Mouse (Mus musculus) MEL (cell line): ENCODE measurements around the gene Ccs. TPM values are rescaled to one million over a fixed set of nuclear protein-coding genes. Genes with fewer than 3 reads are reported as not detected.

Experiments used
- DNase-seq: peaks from one replicate; pipeline ENCODE4 v3.0.0; 2011; ENCODE audit warnings: low read depth, low spot score
- H3K27ac ChIP-seq: 2 replicates; pipeline ENCODE4 v1.5.1; 2012; ENCODE audit warnings: low read depth, mild to moderate bottlenecking, control low read depth, low read length, moderate library complexity; ENCODE audit not compliant: control insufficient read depth
- H3K27me3 ChIP-seq, 2 experiments: fragments of 150-350 bp in 1 of 2; sonication (generic) in 1 of 2; 2 replicates each; pipeline ENCODE4 v1.6.1; 2012; ENCODE audit warnings: low read length in 2 of 2, mild to moderate bottlenecking in 2 of 2, improper control_type of control experiment in 1 of 2, moderate library complexity in 1 of 2; ENCODE audit not compliant: insufficient read depth in 2 of 2, control insufficient read depth in 1 of 2
- H3K36me3 ChIP-seq, 2 experiments: 2 replicates each; pipeline ENCODE4 v1.6.1; 2012 to 2014; ENCODE audit warnings: low read length in 2 of 2, improper control_type of control experiment in 1 of 2, inconsistent platforms in 1 of 2, mild to moderate bottlenecking in 1 of 2; ENCODE audit not compliant: insufficient read depth in 2 of 2, control insufficient read depth in 1 of 2
- H3K4me1 ChIP-seq, 2 experiments: fragments of 150-350 bp in 1 of 2; sonication (generic) in 1 of 2; 2 replicates each; pipeline ENCODE4 v1.6.1; 2012; ENCODE audit warnings: low read length in 2 of 2, improper control_type of control experiment in 1 of 2, mild to moderate bottlenecking in 1 of 2; ENCODE audit not compliant: insufficient read depth in 2 of 2, control insufficient read depth in 1 of 2
- H3K4me3 ChIP-seq, 2 experiments: fragments of 150-350 bp in 1 of 2; sonication (generic) in 1 of 2; 2 replicates each; pipeline ENCODE4 v1.5.1; 2012; ENCODE audit warnings: low read depth in 2 of 2, low read length in 2 of 2, mild to moderate bottlenecking in 2 of 2, moderate library complexity in 2 of 2, control low read depth in 1 of 2, improper control_type of control experiment in 1 of 2; ENCODE audit not compliant: control insufficient read depth in 1 of 2, insufficient read depth in 1 of 2
- H3K79me2 ChIP-seq: 2 replicates; pipeline ENCODE4 v1.6.1; 2012; ENCODE audit warnings: mild to moderate bottlenecking, low read length, moderate library complexity; ENCODE audit not compliant: control insufficient read depth, poor library complexity, insufficient read depth
- H3K9ac ChIP-seq: 2 replicates; pipeline ENCODE4 v1.6.1; 2012; ENCODE audit warnings: low read depth, mild to moderate bottlenecking, control low read depth, low read length, moderate library complexity; ENCODE audit not compliant: control insufficient read depth, poor library complexity, severe bottlenecking
- H3K9me3 ChIP-seq: fragments of 150-350 bp; sonication (generic); replicated peaks from 2 replicates; pipeline ENCODE4 v1.6.1; 2012; ENCODE audit warnings: mild to moderate bottlenecking, low read length, improper control_type of control experiment, moderate library complexity; ENCODE audit not compliant: insufficient read depth
- BHLHE40 ChIP-seq: IDR thresholded peaks from 2 replicates; pipeline ENCODE4 v1.6.1; 2012; ENCODE audit warnings: low read depth, mild to moderate bottlenecking, inconsistent platforms, low read length, improper control_type of control experiment, borderline replicate concordance
- CHD1 ChIP-seq: IDR thresholded peaks from 2 replicates; pipeline ENCODE4 v1.6.1; 2012; ENCODE audit warnings: low read depth, mild to moderate bottlenecking, inconsistent platforms, low read length, improper control_type of control experiment
- ELF1 ChIP-seq: IDR thresholded peaks from 2 replicates; pipeline ENCODE4 v1.6.1; 2014; ENCODE audit warnings: low read depth, mild to moderate bottlenecking, inconsistent platforms, low read length, improper control_type of control experiment, moderate library complexity
- EP300 ChIP-seq, 2 experiments: IDR thresholded peaks; 2 replicates each; pipeline ENCODE4 v1.6.1; 2011; ENCODE audit warnings: improper control_type of control experiment in 2 of 2, low read length in 2 of 2, low read depth in 1 of 2, mild to moderate bottlenecking in 1 of 2
- ETS1 ChIP-seq: IDR thresholded peaks from 2 replicates; pipeline ENCODE4 v1.6.1; 2012; ENCODE audit warnings: low read depth, mild to moderate bottlenecking, inconsistent platforms, low read length, improper control_type of control experiment, moderate library complexity
- GATA1 ChIP-seq: IDR thresholded peaks from 2 replicates; pipeline ENCODE4 v1.6.1; 2011; ENCODE audit warnings: low read depth, low read length, improper control_type of control experiment
- JUND ChIP-seq: IDR thresholded peaks from 2 replicates; pipeline ENCODE4 v1.6.1; 2011; ENCODE audit warnings: low read depth, mild to moderate bottlenecking, improper control_type of control experiment, low read length
- KAT2A ChIP-seq: conservative IDR thresholded peaks from 2 replicates; pipeline ENCODE4 v1.6.1; 2012; ENCODE audit warnings: low read depth, low read length, improper control_type of control experiment, inconsistent platforms
- MAZ ChIP-seq: IDR thresholded peaks from 2 replicates; pipeline ENCODE4 v1.6.1; 2012; ENCODE audit warnings: low read depth, mild to moderate bottlenecking, inconsistent platforms, low read length, improper control_type of control experiment
- MXI1 ChIP-seq: IDR thresholded peaks from 2 replicates; pipeline ENCODE4 v1.6.1; 2011; ENCODE audit warnings: mild to moderate bottlenecking, low read depth, low read length, improper control_type of control experiment
- MYB ChIP-seq: IDR thresholded peaks from 2 replicates; pipeline ENCODE4 v1.6.1; 2011; ENCODE audit warnings: mild to moderate bottlenecking, low read depth, low read length, improper control_type of control experiment
- MYC ChIP-seq: IDR thresholded peaks from 2 replicates; pipeline ENCODE4 v1.6.1; 2011; ENCODE audit warnings: low read depth, mild to moderate bottlenecking, low read length, improper control_type of control experiment, moderate library complexity
- NELFE ChIP-seq: IDR thresholded peaks from 2 replicates; pipeline ENCODE4 v1.6.1; 2011; ENCODE audit warnings: low read depth, low read length, improper control_type of control experiment
- NRF1 ChIP-seq: IDR thresholded peaks from 2 replicates; pipeline ENCODE4 v1.6.1; 2014; ENCODE audit warnings: low read depth, mild to moderate bottlenecking, inconsistent platforms, low read length, improper control_type of control experiment, moderate library complexity; ENCODE audit not compliant: poor library complexity, insufficient read depth, severe bottlenecking
- POLR2AphosphoS5 ChIP-seq: IDR thresholded peaks from 2 replicates; pipeline ENCODE4 v1.6.1; 2012; ENCODE audit warnings: low read depth, borderline replicate concordance, mild to moderate bottlenecking, inconsistent platforms, low read length, moderate library complexity, mixed read lengths
- SIN3A ChIP-seq: IDR thresholded peaks from 2 replicates; pipeline ENCODE4 v1.6.1; 2012; ENCODE audit warnings: low read length, improper control_type of control experiment, inconsistent platforms
- TAL1 ChIP-seq: IDR thresholded peaks from 2 replicates; pipeline ENCODE4 v1.6.1; 2012; ENCODE audit warnings: mild to moderate bottlenecking, inconsistent platforms, low read length, moderate library complexity, mixed read lengths
- TBP ChIP-seq: IDR thresholded peaks from 2 replicates; pipeline ENCODE4 v1.8.0; 2011; ENCODE audit warnings: low read depth, low read length, improper control_type of control experiment
- TCF12 ChIP-seq: IDR thresholded peaks from 2 replicates; pipeline ENCODE4 v1.6.1; 2014; ENCODE audit warnings: low read depth, mild to moderate bottlenecking, inconsistent platforms, low read length, improper control_type of control experiment, moderate library complexity
- UBTF ChIP-seq: IDR thresholded peaks from 2 replicates; pipeline ENCODE4 v1.6.1; 2012; ENCODE audit warnings: low read depth, mild to moderate bottlenecking, inconsistent platforms, low read length, improper control_type of control experiment, moderate library complexity, borderline replicate concordance; ENCODE audit not compliant: insufficient read depth
- USF1 ChIP-seq: IDR thresholded peaks from 2 replicates; pipeline ENCODE4 v1.6.1; 2014; ENCODE audit warnings: low read depth, mild to moderate bottlenecking, inconsistent platforms, low read length, improper control_type of control experiment, moderate library complexity
- USF2 ChIP-seq, 2 experiments: IDR thresholded peaks; 2 replicates each; pipeline ENCODE4 v1.6.1; 2011 to 2012; ENCODE audit warnings: improper control_type of control experiment in 2 of 2, low read length in 2 of 2, borderline replicate concordance in 1 of 2, inconsistent platforms in 1 of 2, low read depth in 1 of 2, mild to moderate bottlenecking in 1 of 2; ENCODE audit not compliant: insufficient read depth in 1 of 2
- ZKSCAN1 ChIP-seq: IDR thresholded peaks from 2 replicates; pipeline ENCODE4 v1.6.1; 2012; ENCODE audit warnings: low read depth, mild to moderate bottlenecking, inconsistent platforms, low read length, improper control_type of control experiment, moderate library complexity
- ZMIZ1 ChIP-seq: IDR thresholded peaks from 2 replicates; pipeline ENCODE4 v1.6.1; 2012; ENCODE audit warnings: low read depth, mild to moderate bottlenecking, inconsistent platforms, low read length, improper control_type of control experiment, moderate library complexity
- ZNF384 ChIP-seq: IDR thresholded peaks from 2 replicates; pipeline ENCODE4 v1.6.1; 2012; ENCODE audit warnings: low read depth, mild to moderate bottlenecking, inconsistent platforms, low read length, improper control_type of control experiment
- polyA plus RNA-seq, 2 experiments: library from polyadenylated mRNA; stranded (reverse) in 1 of 2; unstranded in 1 of 2; fragments of >175 nt in 1 of 2; fragments of >200 nt in 1 of 2; gene quantifications; 2 replicates each; pipeline versions ENCODE4 v1.2.1 to v1.2.4; 2012; ENCODE audit warnings: low replicate concordance in 2 of 2, low read depth in 1 of 2; ENCODE audit not compliant: insufficient read length in 2 of 2, insufficient read depth in 1 of 2, missing spikeins in 1 of 2
- total RNA-seq: library from RNA; depleted of rRNA; stranded (reverse); fragments of 300-350 nt; gene quantifications from 2 replicates; pipeline ENCODE4 v1.2.3, GENCODE M21; 2012

The Ccs gene
- total and polyA plus RNA-seq, 3 experiments: 48.3 to 56.6 TPM; not detected in 1

DNA sequence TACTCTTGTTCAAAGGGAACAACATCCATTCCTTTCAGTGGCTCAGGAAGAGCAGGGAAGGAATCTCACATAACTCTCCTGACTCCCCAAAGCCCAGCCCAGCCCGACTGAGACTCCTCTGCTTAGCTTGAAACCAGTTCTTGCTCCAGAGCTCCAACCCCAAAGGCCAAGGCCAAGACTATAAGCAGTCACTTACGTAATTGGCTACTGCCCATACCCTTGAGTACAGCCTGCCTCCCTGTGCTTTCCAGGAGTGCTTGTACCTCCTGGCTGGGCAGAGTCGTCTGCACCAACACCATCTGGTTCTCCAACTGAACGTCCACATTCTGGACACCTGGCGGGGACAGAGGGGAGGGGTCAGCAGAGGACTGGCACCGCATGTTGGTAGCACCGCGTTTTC is 5.2 kb downstream of the Ccs start:
- TF ChIP-seq CHD1: no peak
- no peak for TF ChIP-seq GATA1
- TF ChIP-seq USF2 (IDR thresholded peaks at IDR 0.05; ENCODE audit: borderline replicate concordance in 1 of 2, insufficient read depth in 1 of 2, low read depth in 1 of 2, low read length in 2 of 2): no peak
- no peak for TF ChIP-seq NELFE
- TF ChIP-seq MXI1: no peak
- no peak for TF ChIP-seq UBTF
- no peak for TF ChIP-seq POLR2AphosphoS5
- TF ChIP-seq EP300 (IDR thresholded peaks at IDR 0.05; ENCODE audit: low read depth in 1 of 2, low read length in 2 of 2): no peak
- no peak for TF ChIP-seq MYC
- TF ChIP-seq ZKSCAN1: no peak
- TF ChIP-seq JUND: no peak
- TF ChIP-seq KAT2A: no peak
- no peak for TF ChIP-seq SIN3A
- TF ChIP-seq MAZ: no peak
- no peak for TF ChIP-seq TAL1
- TF ChIP-seq TBP: no peak
- no peak for TF ChIP-seq ZNF384
- TF ChIP-seq NRF1: no peak
- no peak for TF ChIP-seq MYB
- TF ChIP-seq BHLHE40: no peak
- no peak for DNase-seq
- Histone ChIP-seq H3K79me2 (peaks cover 7% of the 10 kb centered on the region), H3K4me3 (no peak overlapping the region), H3K9ac (no peak overlapping the region), H3K4me1 (no peaks in the 10 kb centered on the region), H3K27ac (no peak overlapping the region), H3K36me3 (no peaks in the 10 kb centered on the region; a peak in 1 of 4 replicates), H3K27me3 (no peaks in the 10 kb centered on the region), H3K9me3 (no peaks in the 10 kb centered on the region)

DNA sequence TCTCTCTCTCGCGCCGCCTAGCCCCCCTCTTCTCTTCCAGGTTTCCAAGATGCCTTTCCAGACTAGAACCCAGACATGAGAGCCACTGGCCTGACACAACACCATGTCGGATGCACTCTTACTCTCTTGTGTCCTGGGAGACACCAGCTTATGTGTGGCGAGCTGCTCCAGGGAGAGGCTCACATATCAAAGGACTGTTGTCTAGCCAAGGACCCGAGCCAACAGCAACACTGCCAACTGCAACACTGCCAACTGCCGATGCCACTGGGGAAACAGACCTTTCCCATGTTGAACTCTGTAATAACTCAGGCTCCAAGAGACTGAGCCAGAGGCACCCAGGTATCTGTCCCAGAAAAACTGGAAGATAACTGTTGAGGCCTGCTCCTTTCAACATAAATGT is 10.0 kb downstream of the Ccs start:
- no peak for DNase-seq
- Histone ChIP-seq H3K27me3 (no peaks in the 10 kb centered on the region), H3K27ac (no peak overlapping the region), H3K4me1 (no peaks in the 10 kb centered on the region), H3K36me3 (peaks cover 0 to 2% of the 10 kb centered on the region in 2 experiments; a peak in 1 of 4 replicates), H3K9me3 (no peaks in the 10 kb centered on the region), H3K79me2 (no peaks in the 10 kb centered on the region), H3K4me3 (no peak overlapping the region), H3K9ac (no peak overlapping the region)
- TF ChIP-seq MXI1: no peak
- TF ChIP-seq POLR2AphosphoS5: no peak
- no peak for TF ChIP-seq ZNF384
- TF ChIP-seq EP300 (IDR thresholded peaks at IDR 0.05; ENCODE audit: low read depth in 1 of 2, low read length in 2 of 2): no peak
- no peak for TF ChIP-seq ZMIZ1
- TF ChIP-seq MYB: no peak
- no peak for TF ChIP-seq USF1
- no peak for TF ChIP-seq GATA1
- TF ChIP-seq TCF12: no peak
- TF ChIP-seq ELF1: no peak
- no peak for TF ChIP-seq ZKSCAN1
- TF ChIP-seq ETS1: no peak
